Mouse (Mus musculus): ENCODE results near the gene Ltc4s. TPM values are rescaled to one million over a fixed set of nuclear protein-coding genes. Genes with fewer than 3 reads are reported as not detected.
A peak's percentile ranks its signal among the peaks of the same experiment; 100 is the strongest.

Ltc4s gene
- total and polyA plus RNA-seq, 3 experiments = 0.47 to 2.0 (median 1.4) TPM

- TF ChIP-seq JUND (conservative IDR thresholded peaks at IDR 0.05; ENCODE audit: low read depth, low read length) (0 out of 2 replicates have a peak, but pooled peaks have one; percentile 11), GABPA (IDR thresholded peaks at IDR 0.05; ENCODE audit: insufficient replicate concordance, low read depth, low read length) (no peak)
Observed at GRCm38 (mm10) chr11:50223783-50224662, 14.4 kb downstream of the Ltc4s start (continued).

GRCm38 (mm10) chr11:50222559-50223276, 15.7 kb downstream of the Ltc4s start:
- no peak for TF ChIP-seq CTCF (conservative IDR thresholded peaks at IDR 0.05 in 1 of 2, IDR thresholded peaks at IDR 0.05 in 1 of 2; ENCODE audit: low read depth in 2 of 2, low read length in 2 of 2)
- TF ChIP-seq MEF2A (IDR thresholded peaks at IDR 0.05; ENCODE audit: borderline replicate concordance, low read depth, low read length) = peak; percentile 88
- peak; percentile 32; the same call in 1 of the 2 replicates for TF ChIP-seq HCFC1 (IDR thresholded peaks at IDR 0.05; ENCODE audit: low read depth, low read length)
- 0 out of 2 replicates have a peak, but pooled peaks have one; percentile 7 for TF ChIP-seq TBP (conservative IDR thresholded peaks at IDR 0.05; ENCODE audit: low read depth, low read length)
- TF ChIP-seq CHD1 (IDR thresholded peaks at IDR 0.05; ENCODE audit: low read depth, low read length) = no peak
- TF ChIP-seq POLR2A (IDR thresholded peaks at IDR 0.05; ENCODE audit: low read depth, low read length) = no peak
- peak; percentile 61; the same call in 1 of the 2 replicates for TF ChIP-seq ZNF384 (IDR thresholded peaks at IDR 0.05; ENCODE audit: low read depth, low read length)
- TF ChIP-seq ETS1 (conservative IDR thresholded peaks at IDR 0.05; ENCODE audit: low read depth, low read length) = peak; percentile 78
- TF ChIP-seq BHLHE40 (IDR thresholded peaks at IDR 0.05; ENCODE audit: low read depth, low read length) = peak; percentile 44
- TF ChIP-seq JUND (conservative IDR thresholded peaks at IDR 0.05; ENCODE audit: low read depth, low read length) = 0 out of 2 replicates have a peak, but pooled peaks have one; percentile 6
- TF ChIP-seq ELF1 (IDR thresholded peaks at IDR 0.05; ENCODE audit: low read depth, low read length) = 0 out of 2 replicates have a peak, but pooled peaks have one; percentile 45
- peak; percentile 78 for TF ChIP-seq EP300 (IDR thresholded peaks at IDR 0.05; ENCODE audit: low read length)
- no peak for TF ChIP-seq GABPA (IDR thresholded peaks at IDR 0.05; ENCODE audit: insufficient replicate concordance, low read depth, low read length)
- peak; percentile 37; the same call in 1 of the 2 replicates for TF ChIP-seq JUN (IDR thresholded peaks at IDR 0.05; ENCODE audit: insufficient read depth, low read depth, low read length)
- TF ChIP-seq SIN3A (IDR thresholded peaks at IDR 0.05; ENCODE audit: low read length) = peak; percentile 79
- TF ChIP-seq MAFK (IDR thresholded peaks at IDR 0.05; ENCODE audit: insufficient replicate concordance, low read length) = 0 out of 2 replicates have a peak, but pooled peaks have one; percentile 20
- peak; percentile 55; the same call in 1 of the 2 replicates for TF ChIP-seq MXI1 (IDR thresholded peaks at IDR 0.05; ENCODE audit: low read depth, low read length)
- TF ChIP-seq IRF4 (IDR thresholded peaks at IDR 0.05; ENCODE audit: low read depth, low read length) = peak; percentile 95
- TF ChIP-seq RAD21 (IDR thresholded peaks at IDR 0.05; ENCODE audit: low read depth, low read length) = no peak
- peak; percentile 50; the same call in 1 of the 2 replicates for TF ChIP-seq TCF12 (IDR thresholded peaks at IDR 0.05; ENCODE audit: low read depth, low read length)
- no peak for TF ChIP-seq ZKSCAN1 (IDR thresholded peaks at IDR 0.05; ENCODE audit: borderline replicate concordance, low read depth, low read length)
- Histone ChIP-seq H3K36me3 (replicated peaks in 1 of 2; ENCODE audit: control insufficient read depth in 1 of 2, insufficient read depth in 1 of 2, low read length in 1 of 2) (peaks cover 0 to 15% of the 10 kb centered on the region in 2 experiments), H3K9me3 (replicated peaks; ENCODE audit: low read length) (no peaks in the 10 kb centered on the region), H3K4me1 (ENCODE audit: control insufficient read depth in 1 of 2, insufficient read depth in 2 of 2) (peaks cover 17 to 56% of the 10 kb centered on the region in 2 experiments), H3K27me3 (replicated peaks) (no peaks in the 10 kb centered on the region), H3K27ac (ENCODE audit: insufficient read depth, low read depth) (peak overlapping the region; percentile 12; the same call in 1 of the 2 replicates), H3K4me3 (replicated peaks in 1 of 3; ENCODE audit: low read depth in 2 of 3, low read length in 2 of 3, poor library complexity in 1 of 3) (peak overlapping the region in 2 of 3 experiments; percentile 5 to 88), H3K9ac (ENCODE audit: insufficient read depth, low read depth) (peak overlapping the region; percentile 24), H3K4me2 (ENCODE audit: insufficient read depth, low read depth, poor library complexity, severe bottlenecking) (peak overlapping the region; percentile 76), H3K79me2 (replicated peaks; ENCODE audit: control insufficient read depth, extremely low read depth, insufficient read depth, poor library complexity, severe bottlenecking) (no peaks in the 10 kb centered on the region; the same call in 1 of the 2 replicates)
- in situ Hi-C loops (cut with MboI; ENCODE audit: low pct_ligation_motif_present, low pct_unique_long_range_greater_than_20kb, low sequenced_read_pairs) = loop anchor here (10.0 kb wide), 2 partner anchors 142 to 238 kb away; no protein-coding TSS in a partner anchor
- DNase-seq (ENCODE audit: extremely low read depth) = peak; percentile 52
- dilution Hi-C loops (cut with MboI; ENCODE audit: extremely low pct_ligation_motif_present, extremely low pct_unique_long_range_greater_than_20kb, low sequenced_read_pairs) = no loop called here
